Mouse (Mus musculus) megakaryocyte, adult 5-6 weeks (primary cell): Measurements from ENCODE around the gene Frat2. TPM values are rescaled to one million over a fixed set of nuclear protein-coding genes. Genes with fewer than 3 reads are reported as not detected.

Experiments used
- total RNA-seq, 2 experiments: library from RNA; stranded (forward) in 1 of 2; stranded (reverse) in 1 of 2; fragments of 153-499, 151-499 nt in 1 of 2; fragments of 221-1000, 200-1000 nt in 1 of 2; gene quantifications; 2 replicates each; pipeline versions ENCODE4 v1.2.3 to v1.2.4; 2015 to 2017

Frat2 gene
- total RNA-seq, 2 experiments from 2014 or later, result 9.2 to 9.5 TPM

Other genes with a start within 250 kb of the Frat2 start
- 0.05 and 0.29 TPM in 2 replicates for gene Slit1, start 104.5 kb downstream of the Frat2 start, total RNA-seq (2015)
- gene Slit1, start 104.5 kb downstream of the Frat2 start, total RNA-seq (2017), result not detected in 2 replicates
- 48.5 and 50.3 TPM in 2 replicates for gene Arhgap19, start 46.1 kb downstream of the Frat2 start, total RNA-seq (2015)
- gene Arhgap19, start 46.1 kb downstream of the Frat2 start, total RNA-seq (2017), result 62.7 and 65.3 TPM in 2 replicates
- gene Frat1, start 18.2 kb downstream of the Frat2 start, total RNA-seq (2015), result 5.2 and 6.3 TPM in 2 replicates
- gene Frat1, start 18.2 kb downstream of the Frat2 start, total RNA-seq (2017), result 6.1 and 6.3 TPM in 2 replicates
- 2.3 and 3.4 TPM in 2 replicates for gene Rrp12, start 48.0 kb upstream of the Frat2 start, total RNA-seq (2015)
- 4.6 and 5.1 TPM in 2 replicates for gene Rrp12, start 48.0 kb upstream of the Frat2 start, total RNA-seq (2017)
- gene Pgam1, start 63.8 kb upstream of the Frat2 start, total RNA-seq (2015), result 587 and 602 TPM in 2 replicates
- 254 and 291 TPM in 2 replicates for gene Pgam1, start 63.8 kb upstream of the Frat2 start, total RNA-seq (2017)
- gene Exosc1, start 85.3 kb upstream of the Frat2 start, total RNA-seq (2015), result 37.0 and 38.6 TPM in 2 replicates
- 29.3 and 40.2 TPM in 2 replicates for gene Exosc1, start 85.3 kb upstream of the Frat2 start, total RNA-seq (2017)
- 25.9 and 36.1 TPM in 2 replicates for gene Zdhhc16, start 85.3 kb upstream of the Frat2 start, total RNA-seq (2015)
- 22.4 and 26.4 TPM in 2 replicates for gene Zdhhc16, start 85.3 kb upstream of the Frat2 start, total RNA-seq (2017)
- 18.5 and 24.7 TPM in 2 replicates for gene Mms19, start 133.0 kb upstream of the Frat2 start, total RNA-seq (2015)
- 21.7 and 33.8 TPM in 2 replicates for gene Mms19, start 133.0 kb upstream of the Frat2 start, total RNA-seq (2017)
- gene Ubtd1, start 133.6 kb upstream of the Frat2 start, total RNA-seq (2015), result 15.1 and 17.0 TPM in 2 replicates
- gene Ubtd1, start 133.6 kb upstream of the Frat2 start, total RNA-seq (2017), result 11.9 and 12.2 TPM in 2 replicates
- not detected in 2 replicates for gene Ankrd2, start 187.9 kb upstream of the Frat2 start, total RNA-seq (2015)
- gene Ankrd2, start 187.9 kb upstream of the Frat2 start, total RNA-seq (2017), result not detected in 2 replicates
- not detected in 2 replicates for gene Hoga1, start 197.5 kb upstream of the Frat2 start, total RNA-seq (2015)
- 0.20 and 1.2 TPM in 2 replicates for gene Hoga1, start 197.5 kb upstream of the Frat2 start, total RNA-seq (2017)
- not detected in 2 replicates for gene 4933411K16Rik, start 204.1 kb upstream of the Frat2 start, total RNA-seq (2015)
- gene 4933411K16Rik, start 204.1 kb upstream of the Frat2 start, total RNA-seq (2017), result not detected in 2 replicates
- gene Morn4, start 238.2 kb upstream of the Frat2 start, total RNA-seq (2015), result 0.36 TPM in 1 of 2 replicates, not detected in the other
- gene Morn4, start 238.2 kb upstream of the Frat2 start, total RNA-seq (2017), result 0.07 TPM in 1 of 2 replicates, not detected in the other
- 12.0 and 12.2 TPM in 2 replicates for gene Pi4k2a, start 242.3 kb upstream of the Frat2 start, total RNA-seq (2015)
- gene Pi4k2a, start 242.3 kb upstream of the Frat2 start, total RNA-seq (2017), result 9.9 and 10.7 TPM in 2 replicates